Mouse (Mus musculus) erythroblast, embryonic 14.5 days (primary cell): ENCODE measurements around the gene Atp2c1.

Source experiments
- GATA1 ChIP-seq: IDR thresholded peaks from 2 replicates; pipeline ENCODE4 v1.6.1; 2012; ENCODE audit warnings: low read length, inconsistent platforms, mixed read lengths
- TAL1 ChIP-seq: IDR thresholded peaks from 3 replicates; pipeline ENCODE4 v1.6.1; 2012; ENCODE audit warnings: low read length, inconsistent platforms, mixed read lengths

DNA sequence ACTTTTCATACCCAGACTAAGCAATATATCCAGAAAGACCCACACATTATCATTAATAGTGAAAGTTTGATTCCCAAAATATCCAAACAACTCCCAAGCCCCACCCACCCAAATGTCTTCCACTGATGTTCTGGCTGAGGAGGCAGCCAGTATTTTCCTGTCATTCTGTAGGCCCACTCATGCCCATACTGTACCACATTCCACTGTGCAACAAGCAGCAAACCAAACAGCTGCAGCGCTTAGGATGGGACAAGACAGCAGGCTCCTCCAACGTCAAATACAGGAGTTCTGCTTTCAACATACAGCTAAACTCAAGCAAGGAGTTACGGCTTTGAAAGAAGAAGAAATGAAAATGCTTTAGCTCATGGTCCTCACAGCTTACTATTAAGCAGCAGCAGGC is 52.2 kb downstream of the Atp2c1 start:
- no peak for TF ChIP-seq GATA1
- no peak for TF ChIP-seq TAL1
